In genomic region chr1:62795307-62796037, GRCm38 (mm10) we compare ENCODE assay signal across 9 mouse cellular contexts.
DNase-seq lines count a peak whose midpoint lies in the region; ATAC-seq and TF ChIP-seq lines count a peak whose summit lies in the region.
"Had no signal": no experiment of that assay in that cellular context is flagged by ENCODE, and none has a peak within 500 bp of the region (broad histone marks: within the 10 kb centered on the region; RNA-seq: fewer than 3 reads in every experiment).

No protein-coding gene starts in this region.

- no peak for TF ChIP-seq EP300 in heart, postnatal 0 days (IDR thresholded peaks at IDR 0.05; ENCODE audit: low read depth)

- H3K4me3 ChIP-seq in heart, postnatal 0 days (ENCODE audit: low read depth, low read length), result peak overlapping the region; percentile 45
- H3K4me3 ChIP-seq in lung, embryonic 16.5 days (ENCODE audit: low read length), result peak overlapping the region; percentile 34
- H3K4me3 ChIP-seq in olfactory bulb, adult 2 months (ENCODE audit: insufficient read depth, low read depth, low read length), result peak overlapping the region; percentile 30
- H3K4me3 ChIP-seq: myocyte had no signal

- peak; percentile 91 for ATAC-seq in heart, postnatal 0 days (ENCODE audit: insufficient read depth, low read depth)
- peak; percentile 90 for ATAC-seq in lung, embryonic 16.5 days (ENCODE audit: low read depth)
- no peak for ATAC-seq in inflammation-experienced regulatory T-cells, adult 6 months

- peak overlapping the region; percentile 50 for H3K9ac ChIP-seq in heart, postnatal 0 days (replicated peaks; ENCODE audit: low read depth, low read length)
- peak overlapping the region; percentile 51 for H3K9ac ChIP-seq in lung, embryonic 16.5 days (ENCODE audit: low read length)

- H3K4me2 ChIP-seq in heart, postnatal 0 days (ENCODE audit: low read depth, low read length), result peak overlapping the region; percentile 73
- peak overlapping the region; percentile 61 for H3K4me2 ChIP-seq in lung, embryonic 16.5 days (ENCODE audit: low read depth, low read length)

- TF ChIP-seq CTCF in heart, postnatal 0 days (IDR thresholded peaks at IDR 0.05; ENCODE audit: low read depth), result peak; percentile 64
- peak; percentile 32; the same call in 1 of the 2 replicates for TF ChIP-seq CTCF in olfactory bulb, adult 2 months (IDR thresholded peaks at IDR 0.05; ENCODE audit: insufficient read depth, low read depth, low read length)

- peaks cover 9% of the 10 kb centered on the region for H3K4me1 ChIP-seq in heart, postnatal 0 days (ENCODE audit: control insufficient read depth, insufficient read depth)
- peaks cover 21% of the 10 kb centered on the region for H3K4me1 ChIP-seq in lung, embryonic 16.5 days (replicated peaks; ENCODE audit: control insufficient read depth, insufficient read depth, low read length)
- peaks cover 15% of the 10 kb centered on the region for H3K4me1 ChIP-seq in olfactory bulb, adult 2 months (ENCODE audit: control insufficient read depth, insufficient read depth, low read length)

- 26% methylated on average over 28 of the region's 28 CpGs for WGBS in heart, postnatal 0 days
- 26% methylated on average over 28 of the region's 28 CpGs for WGBS in lung, embryonic 16.5 days
- WGBS in olfactory bulb, adult 2 months, result 26% methylated on average over 28 of the region's 28 CpGs

- H3K27me3 ChIP-seq in heart, postnatal 0 days (ENCODE audit: control insufficient read depth, insufficient read depth, low read length), result no peaks in the 10 kb centered on the region
- H3K27me3 ChIP-seq in lung, embryonic 16.5 days (ENCODE audit: control insufficient read depth, insufficient read depth, low read depth, low read length), result no peaks in the 10 kb centered on the region

- H3K27ac ChIP-seq in heart, postnatal 0 days (ENCODE audit: low read depth), result no peak overlapping the region
- peak overlapping the region; percentile 72 for H3K27ac ChIP-seq in lung, embryonic 16.5 days (ENCODE audit: low read length)
- H3K27ac ChIP-seq in olfactory bulb, adult 2 months (ENCODE audit: insufficient read depth, low read depth, low read length), result no peak overlapping the region

- no peak for TF ChIP-seq POLR2A in olfactory bulb, adult 2 months (IDR thresholded peaks at IDR 0.05; ENCODE audit: insufficient read depth, low read depth, low read length)

- H3K9me3 ChIP-seq in heart, postnatal 0 days (replicated peaks; ENCODE audit: control insufficient read depth, low read length), result no peaks in the 10 kb centered on the region
- no peaks in the 10 kb centered on the region for H3K9me3 ChIP-seq in lung, embryonic 16.5 days (ENCODE audit: control insufficient read depth, low read length)

- no peaks in the 10 kb centered on the region for H3K36me3 ChIP-seq in heart, postnatal 0 days (replicated peaks; ENCODE audit: control insufficient read depth, insufficient read depth, low read length)
- no peaks in the 10 kb centered on the region for H3K36me3 ChIP-seq in lung, embryonic 16.5 days (ENCODE audit: control insufficient read depth, insufficient read depth, low read length)

- DNase-seq in left cerebral cortex, adult 18-20 months (ENCODE audit: low spot score in 2 of 2), result peak; percentile 51 to 59
- DNase-seq in left cerebral cortex, adult 11 months (ENCODE audit: low spot score), result no peak
- peak; percentile 83 for DNase-seq in embryo, embryonic 10 days (ENCODE audit: low spot score)
- peak; percentile 45 for DNase-seq in heart, postnatal 0 days (ENCODE audit: low spot score)
- peak; percentile 71 for DNase-seq in kidney, postnatal 14 days
